Mouse (Mus musculus) midbrain, embryonic 15.5 days (tissue): ENCODE measurements around the gene Ap3d1. TPM values are rescaled to one million over a fixed set of nuclear protein-coding genes. Genes with fewer than 3 reads are reported as not detected.

Experiments used
- ATAC-seq: fragments of 200-750 bp; cut with Nextera tagmentation; replicated peaks from 2 replicates; pipeline ENCODE4 v1.8.0; 2017; ENCODE audit warnings: moderate TSS enrichment
- H3K27ac ChIP-seq: fragments of 300-500 bp; sonication (generic); 2 replicates; pipeline ENCODE4 v1.5.1; 2015; ENCODE audit warnings: mild to moderate bottlenecking, inconsistent platforms
- H3K27me3 ChIP-seq: fragments of 300-500 bp; sonication (generic); replicated peaks from 2 replicates; pipeline ENCODE4 v1.6.1; 2015; ENCODE audit warnings: inconsistent platforms
- H3K36me3 ChIP-seq: fragments of 300-500 bp; sonication (generic); replicated peaks from 2 replicates; pipeline ENCODE4 v1.6.1; 2015; ENCODE audit warnings: inconsistent platforms
- H3K4me1 ChIP-seq: fragments of 300-500 bp; sonication (generic); 2 replicates; pipeline ENCODE4 v1.6.1; 2015; ENCODE audit warnings: inconsistent platforms
- H3K4me2 ChIP-seq: fragments of 300-500 bp; sonication (generic); 2 replicates; pipeline ENCODE4 v1.6.1; 2015; ENCODE audit warnings: inconsistent platforms, mild to moderate bottlenecking, moderate library complexity
- H3K4me3 ChIP-seq: fragments of 300-500 bp; sonication (generic); 2 replicates; pipeline ENCODE4 v1.5.1; 2015; ENCODE audit warnings: mild to moderate bottlenecking, inconsistent platforms
- H3K9ac ChIP-seq: fragments of 300-500 bp; sonication (generic); 2 replicates; pipeline ENCODE4 v1.6.1; 2015; ENCODE audit warnings: mild to moderate bottlenecking, inconsistent platforms
- H3K9me3 ChIP-seq: fragments of 300-500 bp; sonication (generic); 2 replicates; pipeline ENCODE4 v1.6.1; 2016; ENCODE audit warnings: inconsistent platforms
- WGBS: fragments of 180-500 bp; shearing (Covaris S2); methylation state at CpG from one replicate; pipeline ENCODE4 v1.1.7; 2015; ENCODE audit warnings: mixed read lengths; 5-methylcytosine and 5-hydroxymethylcytosine counted together
- polyA plus RNA-seq: library from polyadenylated mRNA; unstranded; fragments of >200 nt; fragmentation: Nextera tagmentation; extraction: Ambion mirVana; gene quantifications from 2 replicates; pipeline ENCODE4 v1.2.1, GENCODE M21; 2015

Gene Ap3d1
- polyA plus RNA-seq, 1 experiment from 2014 or later, result 117 TPM

- ATAC-seq, result 0 out of 2 replicates have a peak, but pooled peaks have one; percentile 24
- Histone ChIP-seq H3K9me3 (no peaks in the 10 kb centered on the region), H3K27me3 (no peaks in the 10 kb centered on the region), H3K9ac (no peak overlapping the region), H3K36me3 (peaks cover 83% of the 10 kb centered on the region), H3K27ac (0 out of 2 replicates have a peak overlapping the region, but pooled peaks have one; percentile 44), H3K4me2 (no peak overlapping the region), H3K4me3 (no peak overlapping the region), H3K4me1 (no peaks in the 10 kb centered on the region)
- WGBS, result 64% methylated on average over 2 of the region's 2 CpGs
Observed at GRCm38 (mm10) chr10:80774549-80774948, 32.5 kb upstream of the Ap3d1 start.

DNA sequence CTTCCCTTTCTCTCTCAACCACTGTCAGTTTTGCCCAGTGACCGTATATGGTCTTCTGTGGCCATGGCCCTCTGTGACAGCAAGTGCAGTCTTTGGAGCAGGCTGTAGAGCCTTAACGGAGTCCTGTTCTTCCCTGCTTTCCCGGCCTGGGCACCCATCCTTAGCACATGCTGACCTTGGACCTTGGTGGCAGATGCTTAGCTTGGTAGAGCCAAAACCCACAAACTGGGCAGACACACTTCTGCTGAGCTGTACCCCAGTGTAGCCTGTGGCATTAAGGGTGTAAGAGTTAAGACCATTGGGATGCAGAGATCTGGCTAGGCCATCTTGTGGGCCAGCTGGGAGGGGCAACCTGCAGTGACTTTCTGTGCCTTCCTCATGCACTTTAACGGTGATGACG, 31.8 kb upstream of the Ap3d1 start:
- Histone ChIP-seq H3K27me3 (no peaks in the 10 kb centered on the region), H3K4me3 (no peak overlapping the region), H3K9ac (no peak overlapping the region), H3K36me3 (peaks cover 81% of the 10 kb centered on the region), H3K9me3 (no peaks in the 10 kb centered on the region), H3K4me1 (no peaks in the 10 kb centered on the region), H3K4me2 (no peak overlapping the region), H3K27ac (0 out of 2 replicates have a peak overlapping the region, but pooled peaks have one; percentile 44)
- ATAC-seq, result no peak
- WGBS, result 89% methylated on average over 5 of the region's 5 CpGs

DNA sequence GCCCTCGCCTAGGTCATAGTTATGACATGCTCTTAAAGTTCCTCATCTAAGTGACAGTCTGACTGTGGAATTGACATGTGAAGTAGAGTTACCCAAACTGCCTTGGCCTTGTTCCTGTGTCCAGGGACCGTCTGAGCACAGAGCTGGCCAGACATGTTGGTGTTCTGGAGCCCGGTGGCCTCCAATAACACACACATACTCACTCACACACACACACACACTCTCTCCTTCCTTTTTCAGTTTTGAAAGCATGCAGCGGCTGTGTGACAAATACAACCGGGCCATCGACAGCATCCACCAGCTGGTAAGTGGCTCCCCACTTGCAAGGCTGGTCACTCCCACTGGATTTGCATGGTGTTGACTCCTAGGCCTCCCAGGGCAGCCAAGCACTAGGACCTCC, 26.3 kb upstream of the Ap3d1 start:
- Histone ChIP-seq H3K4me2 (no peak overlapping the region), H3K27me3 (no peaks in the 10 kb centered on the region), H3K9me3 (no peaks in the 10 kb centered on the region), H3K4me3 (no peak overlapping the region), H3K9ac (no peak overlapping the region), H3K27ac (no peak overlapping the region), H3K36me3 (peaks cover 54% of the 10 kb centered on the region), H3K4me1 (no peaks in the 10 kb centered on the region)
- 94% methylated on average over 6 of the region's 6 CpGs for WGBS
- ATAC-seq, result no peak

DNA sequence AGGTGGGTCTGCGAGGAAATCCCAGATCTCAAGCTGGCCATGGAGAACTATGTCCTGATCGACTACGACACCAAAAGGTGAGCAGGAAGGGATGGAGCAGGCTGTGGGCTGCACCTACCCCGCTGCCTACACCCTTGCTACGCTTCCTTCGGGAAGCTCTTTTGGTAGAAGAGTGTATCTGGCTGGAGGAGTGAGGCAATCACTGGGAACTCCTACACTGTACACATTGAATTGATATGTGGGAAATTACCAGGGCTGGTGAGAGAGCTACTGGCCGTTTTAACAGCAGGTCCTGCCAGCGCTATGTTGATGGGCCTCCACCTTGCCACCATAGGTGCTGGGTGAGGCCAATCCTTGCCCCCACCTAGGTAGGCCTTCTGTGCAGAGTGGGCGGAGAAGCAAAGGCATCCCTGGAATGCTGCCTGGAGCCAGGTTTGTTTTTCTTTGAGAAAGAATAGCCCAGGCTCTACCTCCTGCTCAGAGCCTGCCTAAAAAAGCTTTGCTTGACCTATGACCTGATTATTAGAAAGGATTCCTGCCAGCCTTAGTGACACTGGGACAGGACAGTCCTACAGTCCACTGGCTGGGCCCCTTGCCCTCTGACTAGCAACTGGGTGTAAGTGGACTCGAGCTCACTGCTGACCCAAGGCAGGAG, 24.2 kb upstream of the Ap3d1 start:
- WGBS, result 87% methylated on average over 10 of the region's 10 CpGs
- peaks cover 35% of the 10 kb centered on the region for H3K36me3 ChIP-seq

DNA sequence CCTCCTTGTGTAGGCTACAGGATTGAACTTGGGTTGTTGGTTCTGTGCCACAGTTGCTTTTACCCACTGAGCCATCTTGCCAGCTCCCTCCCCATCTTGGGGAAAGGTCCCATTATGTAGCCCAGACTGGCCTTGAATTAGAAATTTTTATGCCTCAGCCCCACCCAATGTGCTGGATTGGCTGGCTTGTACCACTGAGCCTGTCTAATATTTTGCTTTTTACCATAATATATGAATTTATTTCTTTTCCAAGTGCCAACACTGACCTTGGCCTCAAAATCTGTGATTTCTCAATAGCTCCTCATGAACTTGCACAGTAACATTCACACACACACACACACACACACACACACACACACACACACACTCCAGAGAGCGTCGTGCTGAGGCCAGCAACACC, 23.7 kb upstream of the Ap3d1 start:
- Histone ChIP-seq H3K9me3 (no peaks in the 10 kb centered on the region), H3K36me3 (peaks cover 30% of the 10 kb centered on the region), H3K4me3 (no peak overlapping the region), H3K27me3 (no peaks in the 10 kb centered on the region), H3K9ac (no peak overlapping the region), H3K27ac (no peak overlapping the region), H3K4me2 (no peak overlapping the region), H3K4me1 (peaks cover 4% of the 10 kb centered on the region)
- 89% methylated on average over 2 of the region's 2 CpGs for WGBS
- ATAC-seq, result no peak

More for the DNA sequence above, 24.2 kb upstream of the Ap3d1 start:
- no peaks in the 10 kb centered on the region for H3K4me1 ChIP-seq
- H3K9me3 ChIP-seq, result no peaks in the 10 kb centered on the region
- H3K4me2 ChIP-seq, result no peak overlapping the region
- H3K27ac ChIP-seq, result no peak overlapping the region
- ATAC-seq, result no peak
- no peak overlapping the region for H3K9ac ChIP-seq
- no peaks in the 10 kb centered on the region for H3K27me3 ChIP-seq
- H3K4me3 ChIP-seq, result no peak overlapping the region

DNA sequence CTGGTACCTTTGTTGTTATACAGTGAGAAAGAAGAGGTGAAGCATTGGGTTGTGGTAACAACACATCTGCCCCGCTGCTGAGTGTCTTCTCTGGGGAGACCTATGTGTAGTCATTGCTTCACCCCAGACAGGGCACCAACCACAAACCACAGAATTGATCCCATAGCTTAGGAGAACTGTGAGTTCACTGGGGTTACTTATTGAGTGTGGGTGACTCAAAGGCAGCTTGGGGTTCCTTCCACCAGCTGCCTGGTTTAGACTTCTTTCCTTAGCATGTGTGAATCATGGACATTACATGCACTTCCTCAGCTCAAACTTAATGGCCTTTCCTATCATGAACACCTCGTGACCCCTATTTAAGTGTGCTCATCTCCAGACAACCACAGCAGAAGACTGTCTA, 21.4 kb upstream of the Ap3d1 start:
- Histone ChIP-seq H3K36me3 (peaks cover 14% of the 10 kb centered on the region), H3K4me2 (no peak overlapping the region), H3K9me3 (no peaks in the 10 kb centered on the region), H3K9ac (no peak overlapping the region), H3K27me3 (no peaks in the 10 kb centered on the region), H3K27ac (no peak overlapping the region), H3K4me1 (peaks cover 6% of the 10 kb centered on the region), H3K4me3 (no peak overlapping the region)
- 97% methylated on average over 2 of the region's 2 CpGs for WGBS
- no peak for ATAC-seq

DNA sequence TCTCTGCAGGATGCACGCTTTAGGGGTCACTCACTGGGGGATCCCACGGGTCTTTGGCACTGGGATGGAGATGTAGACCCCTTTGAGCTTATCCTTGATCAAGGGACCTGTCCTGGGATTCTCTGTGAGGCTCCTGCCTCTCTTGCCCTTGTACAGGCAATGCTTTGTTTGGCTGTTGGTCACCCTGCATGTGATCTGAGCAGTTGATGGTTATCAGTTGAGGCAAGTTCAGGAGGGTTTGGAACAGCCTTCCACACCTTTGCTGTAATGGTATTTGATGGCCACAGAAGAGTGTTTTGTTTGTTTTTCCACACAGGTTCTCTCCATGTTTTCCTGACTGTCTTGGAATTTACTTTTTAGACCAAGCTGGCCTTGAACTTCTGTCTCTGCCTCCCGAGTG, 19.8 kb upstream of the Ap3d1 start:
- no peak overlapping the region for H3K4me3 ChIP-seq
- peaks cover 22% of the 10 kb centered on the region for H3K4me1 ChIP-seq
- H3K27me3 ChIP-seq, result no peaks in the 10 kb centered on the region
- no peak overlapping the region for H3K9ac ChIP-seq
- H3K9me3 ChIP-seq, result no peaks in the 10 kb centered on the region
- 67% methylated on average over 3 of the region's 3 CpGs for WGBS
- no peak overlapping the region for H3K4me2 ChIP-seq
- H3K36me3 ChIP-seq, result 0 out of 2 replicates have a peak, but pooled peaks cover 6% of the 10 kb centered on the region
- no peak overlapping the region for H3K27ac ChIP-seq
- no peak for ATAC-seq

- no peak overlapping the region for H3K27ac ChIP-seq
- no peak for ATAC-seq
- H3K4me3 ChIP-seq, result no peak overlapping the region
- H3K4me1 ChIP-seq, result peaks cover 32% of the 10 kb centered on the region
- H3K9me3 ChIP-seq, result no peaks in the 10 kb centered on the region
- H3K4me2 ChIP-seq, result no peak overlapping the region
- no peaks in the 10 kb centered on the region for H3K36me3 ChIP-seq
- H3K9ac ChIP-seq, result no peak overlapping the region
- WGBS, result 94% methylated on average over 4 of the region's 4 CpGs
- no peaks in the 10 kb centered on the region for H3K27me3 ChIP-seq
Observed at GRCm38 (mm10) chr10:80760596-80761524, 18.8 kb upstream of the Ap3d1 start.

GRCm38 (mm10) chr10:80758651-80759050, 16.6 kb upstream of the Ap3d1 start:
- Histone ChIP-seq H3K4me3 (no peak overlapping the region), H3K36me3 (no peaks in the 10 kb centered on the region), H3K27ac (no peak overlapping the region), H3K4me2 (no peak overlapping the region), H3K9ac (no peak overlapping the region), H3K9me3 (no peaks in the 10 kb centered on the region), H3K4me1 (peaks cover 33% of the 10 kb centered on the region), H3K27me3 (no peaks in the 10 kb centered on the region)
- no peak for ATAC-seq
- 84% methylated on average over 7 of the region's 7 CpGs for WGBS

GRCm38 (mm10) chr10:80757717-80758116, 15.7 kb upstream of the Ap3d1 start:
- Histone ChIP-seq H3K9me3 (no peaks in the 10 kb centered on the region), H3K36me3 (no peaks in the 10 kb centered on the region), H3K27ac (no peak overlapping the region), H3K4me1 (peaks cover 33% of the 10 kb centered on the region), H3K4me3 (no peak overlapping the region), H3K27me3 (no peaks in the 10 kb centered on the region), H3K4me2 (peak overlapping the region; percentile 89), H3K9ac (no peak overlapping the region)
- WGBS, result 32% methylated on average over 5 of the region's 5 CpGs
- no peak for ATAC-seq

DNA sequence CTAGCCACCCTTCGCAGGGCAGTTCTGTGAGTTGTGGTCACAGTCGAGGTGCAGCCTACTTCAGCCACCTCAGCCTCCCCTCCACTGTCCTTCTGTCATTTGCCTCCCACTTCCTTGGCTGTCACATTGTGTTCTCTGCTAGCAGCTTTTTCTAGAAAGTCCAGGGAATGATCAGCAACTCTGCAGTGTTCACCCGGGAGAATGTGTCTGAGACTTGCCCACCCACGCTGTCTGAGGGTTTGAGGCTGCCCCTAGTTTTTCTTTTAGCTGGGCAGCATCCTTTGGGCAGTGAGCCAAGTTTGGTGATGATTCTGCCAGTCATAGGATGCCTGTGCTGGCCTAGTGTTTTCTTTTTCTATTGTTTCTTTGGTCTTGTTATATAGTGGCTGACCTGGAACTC, 14.9 kb upstream of the Ap3d1 start:
- Histone ChIP-seq H3K4me3 (peak overlapping the region; percentile 89; the same call in 1 of the 2 replicates), H3K36me3 (no peaks in the 10 kb centered on the region), H3K4me2 (peak overlapping the region; percentile 89), H3K27ac (no peak overlapping the region), H3K9me3 (no peaks in the 10 kb centered on the region), H3K4me1 (peaks cover 33% of the 10 kb centered on the region), H3K27me3 (no peaks in the 10 kb centered on the region), H3K9ac (peak overlapping the region; percentile 91; the same call in 1 of the 2 replicates)
- WGBS, result 67% methylated on average over 4 of the region's 4 CpGs
- ATAC-seq, result no peak

DNA sequence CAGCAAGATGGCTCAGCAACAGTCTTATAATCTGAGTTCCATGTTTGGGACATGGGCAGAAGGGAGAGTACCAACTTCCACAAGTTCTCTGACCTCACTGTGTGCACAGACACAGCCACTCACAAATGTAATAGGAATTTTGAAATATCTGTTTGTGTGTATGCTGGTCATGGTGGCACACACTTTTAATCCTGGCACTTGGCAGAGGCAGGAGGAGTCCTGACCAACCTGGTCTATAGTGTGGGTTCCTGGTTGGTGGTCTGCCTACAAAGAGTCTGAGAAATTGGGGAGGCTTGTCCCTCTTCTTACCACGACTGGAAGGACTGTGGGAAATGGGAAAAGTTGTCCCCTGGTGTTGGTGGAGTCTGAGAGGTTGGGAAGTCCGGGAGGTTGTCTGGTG, 14.4 kb upstream of the Ap3d1 start:
- H3K27ac ChIP-seq, result no peak overlapping the region
- H3K9me3 ChIP-seq, result no peaks in the 10 kb centered on the region
- ATAC-seq, result no peak
- H3K36me3 ChIP-seq, result no peaks in the 10 kb centered on the region
- H3K4me3 ChIP-seq, result peak overlapping the region; percentile 89
- peak overlapping the region; percentile 89 for H3K4me2 ChIP-seq
- WGBS, result 79% methylated on average over 2 of the region's 2 CpGs
- peak overlapping the region; percentile 91 for H3K9ac ChIP-seq
- peaks cover 33% of the 10 kb centered on the region for H3K4me1 ChIP-seq
- H3K27me3 ChIP-seq, result no peaks in the 10 kb centered on the region
